Mouse (Mus musculus): ENCODE data around the gene Mob2. TPM values are rescaled to one million over a fixed set of nuclear protein-coding genes. Genes with fewer than 3 reads are reported as not detected.
A peak's percentile ranks its signal among the peaks of the same experiment; 100 is the strongest.

The Mob2 gene
- polyA plus RNA-seq, 1 experiment from 2014 or later, result 80.1 TPM

- WGBS, result 76% methylated on average over 1 of the region's 1 CpGs
- Histone ChIP-seq H3K9me3 (no peaks in the 10 kb centered on the region), H3K9ac (no peak overlapping the region), H3K27me3 (no peaks in the 10 kb centered on the region), H3K27ac (0 out of 2 replicates have a peak overlapping the region, but pooled peaks have one; percentile 24), H3K4me2 (no peak overlapping the region), H3K4me1 (peaks cover 11% of the 10 kb centered on the region), H3K36me3 (no peaks in the 10 kb centered on the region), H3K4me3 (no peak overlapping the region)
- ATAC-seq (ENCODE audit: borderline replicate concordance, extremely low read depth, low FRiP score, low TSS enrichment), result no peak
These were observed 14.9 kb downstream of the Mob2 start for GRCm38 (mm10) chr7:142045932-142046331.

DNA sequence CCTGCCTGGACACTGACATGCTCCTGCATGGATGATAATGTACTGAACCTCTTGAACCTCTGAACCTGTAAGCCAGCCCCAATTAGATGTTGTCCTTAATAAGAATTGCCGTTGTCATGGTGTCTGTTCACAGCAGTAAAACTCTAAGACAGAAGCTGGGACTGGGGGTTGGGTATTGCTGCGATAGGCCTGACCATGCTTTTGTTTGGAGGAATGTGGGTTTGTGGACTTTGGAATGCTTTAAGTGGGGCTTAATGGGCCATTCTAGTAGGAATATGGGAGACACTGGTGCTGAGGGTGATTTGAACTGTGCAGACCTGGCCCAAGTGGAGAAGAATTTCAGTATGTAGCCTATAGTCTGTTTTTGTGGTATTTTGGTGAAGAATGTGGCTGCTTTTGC is 15.5 kb downstream of the Mob2 start:
- H3K4me1 ChIP-seq, result peaks cover 14% of the 10 kb centered on the region
- no peak overlapping the region for H3K9ac ChIP-seq
- no peaks in the 10 kb centered on the region for H3K27me3 ChIP-seq
- no peaks in the 10 kb centered on the region for H3K9me3 ChIP-seq
- 0 out of 2 replicates have a peak overlapping the region, but pooled peaks have one; percentile 24 for H3K27ac ChIP-seq
- H3K4me2 ChIP-seq, result no peak overlapping the region
- H3K4me3 ChIP-seq, result no peak overlapping the region
- WGBS, result 61% methylated on average over 2 of the region's 2 CpGs
- ATAC-seq (ENCODE audit: borderline replicate concordance, extremely low read depth, low FRiP score, low TSS enrichment), result no peak
- no peaks in the 10 kb centered on the region for H3K36me3 ChIP-seq

DNA sequence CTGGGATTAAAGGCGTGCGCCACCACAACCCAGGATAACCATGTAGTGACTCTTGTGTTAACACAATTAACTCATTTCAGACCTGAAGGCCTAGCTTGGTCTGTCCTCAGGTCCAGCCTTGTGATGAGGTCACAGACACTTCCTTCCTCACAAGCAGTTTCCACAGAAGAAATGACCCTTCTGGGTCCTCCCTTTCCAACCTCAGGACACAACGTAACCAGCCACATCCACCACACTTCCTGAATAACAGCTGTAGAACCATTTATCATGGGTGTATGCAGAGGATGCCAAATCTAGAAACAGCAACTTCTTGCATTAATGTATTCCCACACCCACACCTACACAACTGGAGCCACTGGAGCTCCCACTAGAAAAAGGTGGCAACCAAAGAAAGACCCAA is 20.1 kb downstream of the Mob2 start:
- H3K27me3 ChIP-seq, result no peaks in the 10 kb centered on the region
- no peak overlapping the region for H3K4me2 ChIP-seq
- H3K27ac ChIP-seq, result no peak overlapping the region
- no peaks in the 10 kb centered on the region for H3K9me3 ChIP-seq
- ATAC-seq (ENCODE audit: borderline replicate concordance, extremely low read depth, low FRiP score, low TSS enrichment), result no peak
- H3K9ac ChIP-seq, result no peak overlapping the region
- H3K36me3 ChIP-seq, result 0 out of 2 replicates have a peak, but pooled peaks cover 3% of the 10 kb centered on the region
- peaks cover 15% of the 10 kb centered on the region for H3K4me1 ChIP-seq
- 76% methylated on average over 3 of the region's 3 CpGs for WGBS
- H3K4me3 ChIP-seq, result no peak overlapping the region

DNA sequence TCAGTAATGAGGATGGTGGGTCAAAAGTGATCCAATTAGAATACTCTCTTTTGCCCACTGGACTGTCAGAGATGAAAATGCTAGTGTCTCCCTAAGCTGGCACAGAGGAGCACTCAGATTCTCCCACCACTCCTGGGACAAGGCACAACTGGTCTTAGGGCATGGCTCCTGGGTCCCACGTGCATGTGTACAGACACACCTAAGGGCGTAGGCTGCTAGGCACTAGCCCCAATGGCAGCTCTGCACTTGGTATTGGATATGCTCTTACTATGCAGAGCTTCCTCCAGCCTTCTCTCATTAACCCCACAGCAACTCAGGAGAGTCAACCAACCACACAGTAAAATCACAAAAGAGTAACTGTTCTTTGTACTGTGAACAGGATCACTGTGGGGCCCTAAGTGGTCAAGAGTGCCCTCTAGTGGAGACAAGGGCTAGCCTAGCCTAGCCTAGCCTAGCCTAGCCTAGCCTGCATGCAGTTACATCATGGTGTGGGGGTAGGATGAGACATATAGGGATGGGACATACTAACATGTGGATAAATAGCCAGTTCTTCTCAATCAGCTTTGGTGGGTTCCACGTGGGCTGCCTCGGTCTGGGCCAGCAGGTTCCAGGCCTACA is 23.2 kb downstream of the Mob2 start:
- no peak overlapping the region for H3K9ac ChIP-seq
- H3K4me2 ChIP-seq, result no peak overlapping the region
- WGBS, result 73% methylated on average over 4 of the region's 4 CpGs
- H3K36me3 ChIP-seq, result 0 out of 2 replicates have a peak, but pooled peaks cover 3% of the 10 kb centered on the region
- H3K4me3 ChIP-seq, result no peak overlapping the region
- no peak overlapping the region for H3K27ac ChIP-seq
- peak; percentile 65; the same call in 1 of the 2 replicates for ATAC-seq (ENCODE audit: borderline replicate concordance, extremely low read depth, low FRiP score, low TSS enrichment)
- H3K4me1 ChIP-seq, result peaks cover 25% of the 10 kb centered on the region; the same call in 1 of the 2 replicates
- H3K27me3 ChIP-seq, result no peaks in the 10 kb centered on the region
- H3K9me3 ChIP-seq, result no peaks in the 10 kb centered on the region

GRCm38 (mm10) chr7:142035048-142035811 is 25.6 kb downstream of the Mob2 start:
- Histone ChIP-seq H3K4me3 (no peak overlapping the region), H3K9ac (no peak overlapping the region), H3K4me1 (peaks cover 19% of the 10 kb centered on the region; the same call in 1 of the 2 replicates), H3K9me3 (no peaks in the 10 kb centered on the region), H3K4me2 (no peak overlapping the region), H3K27ac (peak overlapping the region; percentile 37; the same call in 1 of the 2 replicates), H3K36me3 (0 out of 2 replicates have a peak, but pooled peaks cover 3% of the 10 kb centered on the region), H3K27me3 (no peaks in the 10 kb centered on the region)
- 40% methylated on average over 2 of the region's 2 CpGs for WGBS
- no peak for ATAC-seq (ENCODE audit: borderline replicate concordance, extremely low read depth, low FRiP score, low TSS enrichment)

- H3K27ac ChIP-seq, result 0 out of 2 replicates have a peak overlapping the region, but pooled peaks have one; percentile 21
- ATAC-seq (ENCODE audit: borderline replicate concordance, extremely low read depth, low FRiP score, low TSS enrichment), result no peak
- 50% methylated on average over 2 of the region's 2 CpGs for WGBS
These were observed 26.7 kb downstream of the Mob2 start for GRCm38 (mm10) chr7:142034198-142034597.

GRCm38 (mm10) chr7:142030073-142030472 is 30.8 kb downstream of the Mob2 start:
- Histone ChIP-seq H3K9me3 (no peaks in the 10 kb centered on the region), H3K4me2 (no peak overlapping the region), H3K9ac (no peak overlapping the region), H3K4me1 (peaks cover 28% of the 10 kb centered on the region), H3K27me3 (no peaks in the 10 kb centered on the region), H3K36me3 (no peaks in the 10 kb centered on the region), H3K4me3 (no peak overlapping the region), H3K27ac (no peak overlapping the region)
- ATAC-seq (ENCODE audit: borderline replicate concordance, extremely low read depth, low FRiP score, low TSS enrichment), result no peak

More at GRCm38 (mm10) chr7:142034198-142034597, 26.7 kb downstream of the Mob2 start:
- no peak overlapping the region for H3K4me2 ChIP-seq
- no peaks in the 10 kb centered on the region for H3K27me3 ChIP-seq
- no peaks in the 10 kb centered on the region for H3K9me3 ChIP-seq
- H3K4me1 ChIP-seq, result peaks cover 19% of the 10 kb centered on the region; the same call in 1 of the 2 replicates
- 0 out of 2 replicates have a peak, but pooled peaks cover 1% of the 10 kb centered on the region for H3K36me3 ChIP-seq
- no peak overlapping the region for H3K9ac ChIP-seq
- H3K4me3 ChIP-seq, result no peak overlapping the region

DNA sequence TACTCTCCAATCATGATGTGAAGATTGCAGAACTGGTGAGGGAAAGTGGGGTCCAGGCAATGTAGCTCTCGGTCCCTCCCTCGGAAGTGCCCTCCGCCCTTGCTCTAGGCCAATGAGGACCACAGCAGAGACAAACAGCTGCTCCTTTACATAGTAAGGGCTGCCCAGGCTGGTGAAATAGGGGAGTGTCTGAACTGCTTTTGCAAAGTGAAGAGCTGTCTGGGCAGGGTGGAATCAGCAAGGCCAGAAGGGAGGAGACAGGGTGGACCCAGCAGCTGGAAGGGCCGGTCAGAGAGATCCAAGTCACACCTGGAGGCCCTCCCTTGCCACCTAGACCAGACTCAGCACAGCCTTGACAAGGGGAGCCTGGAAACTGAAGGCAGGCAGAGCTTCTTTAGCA is 34.9 kb downstream of the Mob2 start:
- no peaks in the 10 kb centered on the region for H3K36me3 ChIP-seq
- H3K27ac ChIP-seq, result peak overlapping the region; percentile 58
- no peaks in the 10 kb centered on the region for H3K9me3 ChIP-seq
- peaks cover 33% of the 10 kb centered on the region for H3K4me1 ChIP-seq
- no peak overlapping the region for H3K9ac ChIP-seq
- peak; percentile 45 for ATAC-seq (ENCODE audit: borderline replicate concordance, extremely low read depth, low FRiP score, low TSS enrichment)
- WGBS, result 61% methylated on average over 4 of the region's 4 CpGs
- H3K4me3 ChIP-seq, result no peak overlapping the region
- H3K4me2 ChIP-seq, result no peak overlapping the region
- H3K27me3 ChIP-seq, result no peaks in the 10 kb centered on the region

DNA sequence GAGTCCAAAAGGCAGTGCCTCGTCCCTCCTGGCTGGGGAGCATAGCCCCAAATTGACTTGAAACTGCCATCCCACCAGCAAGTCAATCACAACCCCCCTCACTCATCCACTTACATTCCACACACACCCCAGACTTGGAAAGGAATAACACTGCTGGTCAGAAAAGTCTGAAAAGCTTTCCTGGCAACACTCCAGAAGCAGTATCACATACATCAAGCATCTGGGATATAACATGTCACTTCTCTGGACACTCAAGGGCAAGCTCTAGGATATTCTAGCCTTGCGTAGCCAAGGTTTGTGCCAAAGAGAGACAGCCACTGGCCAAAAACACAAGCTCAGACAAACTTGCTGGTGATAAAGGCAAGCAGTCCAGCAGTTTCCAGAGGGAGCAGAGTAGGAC is 35.7 kb downstream of the Mob2 start:
- Histone ChIP-seq H3K27ac (peak overlapping the region; percentile 58), H3K27me3 (no peaks in the 10 kb centered on the region), H3K4me3 (no peak overlapping the region), H3K36me3 (no peaks in the 10 kb centered on the region), H3K4me2 (no peak overlapping the region; the same call in 1 of the 2 replicates), H3K4me1 (peaks cover 33% of the 10 kb centered on the region), H3K9ac (no peak overlapping the region), H3K9me3 (no peaks in the 10 kb centered on the region)
- ATAC-seq (ENCODE audit: borderline replicate concordance, extremely low read depth, low FRiP score, low TSS enrichment), result peak; percentile 68; the same call in 1 of the 2 replicates
- WGBS, result 28% methylated on average over 2 of the region's 2 CpGs

DNA sequence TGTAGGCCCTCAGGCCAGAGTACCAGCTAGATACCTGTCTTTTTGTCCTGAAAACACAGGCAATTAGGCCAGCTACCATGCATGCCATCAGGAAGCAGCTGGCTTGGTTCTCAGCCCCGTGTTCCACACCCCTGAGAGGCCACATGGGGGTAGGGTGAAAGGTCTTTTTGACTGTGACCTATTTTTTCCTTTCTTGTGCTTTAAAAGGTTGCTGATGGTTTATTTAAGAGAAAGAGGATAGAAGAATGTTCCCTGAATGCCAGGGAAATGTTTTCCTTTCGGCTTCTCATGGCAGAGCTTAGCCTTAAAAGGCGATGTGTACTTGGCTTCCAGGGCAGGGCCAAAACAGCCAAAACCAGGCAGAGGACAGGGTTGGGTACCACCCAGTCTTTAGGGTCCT is 40.0 kb downstream of the Mob2 start:
- no peak for ATAC-seq (ENCODE audit: borderline replicate concordance, extremely low read depth, low FRiP score, low TSS enrichment)
- Histone ChIP-seq H3K27me3 (no peaks in the 10 kb centered on the region), H3K27ac (peak overlapping the region; percentile 14; the same call in 1 of the 2 replicates), H3K4me1 (peaks cover 26% of the 10 kb centered on the region), H3K9me3 (no peaks in the 10 kb centered on the region), H3K4me2 (no peak overlapping the region), H3K4me3 (no peak overlapping the region), H3K36me3 (peaks cover 7% of the 10 kb centered on the region; the same call in 1 of the 2 replicates), H3K9ac (no peak overlapping the region)
- 47% methylated on average over 3 of the region's 3 CpGs for WGBS

GRCm38 (mm10) chr7:142019699-142020098 is 41.2 kb downstream of the Mob2 start:
- no peak overlapping the region for H3K4me3 ChIP-seq
- WGBS, result 47% methylated on average over 2 of the region's 2 CpGs
- H3K4me2 ChIP-seq, result no peak overlapping the region
- H3K36me3 ChIP-seq, result peaks cover 8% of the 10 kb centered on the region; the same call in 1 of the 2 replicates
- H3K4me1 ChIP-seq, result peaks cover 15% of the 10 kb centered on the region
- H3K27me3 ChIP-seq, result no peaks in the 10 kb centered on the region
- H3K9me3 ChIP-seq, result no peaks in the 10 kb centered on the region
- H3K9ac ChIP-seq, result no peak overlapping the region
- ATAC-seq (ENCODE audit: borderline replicate concordance, extremely low read depth, low FRiP score, low TSS enrichment), result no peak
- H3K27ac ChIP-seq, result no peak overlapping the region

DNA sequence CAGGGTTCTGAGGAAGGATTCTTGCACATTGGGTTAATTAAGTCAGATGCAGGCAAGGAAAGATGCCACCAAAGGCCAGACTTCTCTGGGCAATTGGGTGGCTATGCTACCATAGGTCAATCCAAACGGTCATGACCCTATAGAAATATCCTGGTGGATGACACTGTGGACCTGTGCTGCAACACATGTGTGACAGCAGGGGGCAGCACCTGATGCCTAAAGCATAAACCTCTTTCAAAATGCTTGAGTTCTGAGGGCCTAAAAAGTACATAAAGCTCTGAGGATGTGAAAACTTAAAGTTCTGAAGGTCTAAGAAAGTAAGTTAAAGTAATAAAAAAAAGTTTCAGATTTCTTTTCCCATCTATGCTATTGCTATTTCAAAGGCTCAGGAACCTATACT is 44.3 kb downstream of the Mob2 start:
- H3K9ac ChIP-seq, result no peak overlapping the region
- H3K4me1 ChIP-seq, result peaks cover 4% of the 10 kb centered on the region
- peaks cover 18% of the 10 kb centered on the region for H3K36me3 ChIP-seq
- H3K27me3 ChIP-seq, result no peaks in the 10 kb centered on the region
- H3K4me2 ChIP-seq, result no peak overlapping the region
- 59% methylated on average over 1 of the region's 1 CpGs for WGBS
- ATAC-seq (ENCODE audit: borderline replicate concordance, extremely low read depth, low FRiP score, low TSS enrichment), result no peak
- no peaks in the 10 kb centered on the region for H3K9me3 ChIP-seq
- H3K4me3 ChIP-seq, result no peak overlapping the region
- no peak overlapping the region for H3K27ac ChIP-seq
